Mouse (Mus musculus): ENCODE data around the gene Eif2s1. TPM values are rescaled to one million over a fixed set of nuclear protein-coding genes. Genes with fewer than 3 reads are reported as not detected.

The Eif2s1 gene
- polyA plus RNA-seq, 1 experiment from 2014 or later: 198 TPM

- H3K27me3 ChIP-seq (ENCODE audit: control insufficient read depth, insufficient read depth, low read length): no peaks in the 10 kb centered on the region
- no peaks in the 10 kb centered on the region for H3K4me1 ChIP-seq (ENCODE audit: control insufficient read depth, insufficient read depth, low read length)
- no peaks in the 10 kb centered on the region for H3K36me3 ChIP-seq (ENCODE audit: control insufficient read depth, insufficient read depth, low read length)
- 24% methylated on average over 4 of the region's 4 CpGs for WGBS
- no peak overlapping the region for H3K27ac ChIP-seq (ENCODE audit: low read length)
- no peaks in the 10 kb centered on the region for H3K9me3 ChIP-seq (ENCODE audit: control insufficient read depth, low read depth, low read length)
- H3K4me2 ChIP-seq (replicated peaks; ENCODE audit: low read depth, low read length): no peak overlapping the region
- H3K9ac ChIP-seq (replicated peaks; ENCODE audit: low read depth, low read length): no peak overlapping the region
- no peak for ATAC-seq (ENCODE audit: insufficient number of reproducible peaks, insufficient read depth, low FRiP score, low read depth)
- H3K4me3 ChIP-seq (ENCODE audit: low read depth, low read length): no peak overlapping the region
Measured at GRCm38 (mm10) chr12:78936494-78936893, 74.9 kb downstream of the Eif2s1 start.

Other genes with a start within 250 kb of the Eif2s1 start
- gene Fam71d, start 170.3 kb upstream of the Eif2s1 start, polyA plus RNA-seq (2014; fragmentation: Nextera tagmentation; extraction: Ambion mirVana): 0.69 TPM in 1 of 2 replicates, not detected in the other
- gene Mpp5, start 112.9 kb upstream of the Eif2s1 start, polyA plus RNA-seq (2014; fragmentation: Nextera tagmentation; extraction: Ambion mirVana): 21.1 and 22.7 TPM in 2 replicates
- gene Atp6v1d, start 181 bp upstream of the Eif2s1 start, polyA plus RNA-seq (2014; fragmentation: Nextera tagmentation; extraction: Ambion mirVana): 68.3 and 72.9 TPM in 2 replicates
- gene Plek2, start 45.1 kb downstream of the Eif2s1 start, polyA plus RNA-seq (2014; fragmentation: Nextera tagmentation; extraction: Ambion mirVana): 21.0 and 23.7 TPM in 2 replicates
- gene Tmem229b, start 145.8 kb downstream of the Eif2s1 start, polyA plus RNA-seq (2014; fragmentation: Nextera tagmentation; extraction: Ambion mirVana): 5.3 and 5.7 TPM in 2 replicates
- gene Plekhh1, start 167.3 kb downstream of the Eif2s1 start, polyA plus RNA-seq (2014; fragmentation: Nextera tagmentation; extraction: Ambion mirVana): 4.7 and 4.8 TPM in 2 replicates
- gene Pigh, start 227.8 kb downstream of the Eif2s1 start, polyA plus RNA-seq (2014; fragmentation: Nextera tagmentation; extraction: Ambion mirVana): 36.0 and 37.4 TPM in 2 replicates